Mouse (Mus musculus): ENCODE results near the gene Gtf3c5.

Gene Gtf3c5

GRCm38 (mm10) chr2:28537634-28537920, 46.0 kb downstream of the Gtf3c5 start:
- Histone ChIP-seq H3K27me3 (ENCODE audit: control insufficient read depth, insufficient read depth, low read length, poor library complexity, severe bottlenecking) (no peaks in the 10 kb centered on the region), H3K36me3 (ENCODE audit: control insufficient read depth, insufficient read depth, low read length, poor library complexity, severe bottlenecking) (no peaks in the 10 kb centered on the region)
- peak; percentile 52 for DNase-seq (ENCODE audit: low read depth, low spot score)

GRCm38 (mm10) chr2:28536766-28537633, 46.6 kb downstream of the Gtf3c5 start:
- no peak for DNase-seq (ENCODE audit: low read depth, low spot score)
- Histone ChIP-seq H3K27me3 (ENCODE audit: control insufficient read depth, insufficient read depth, low read length, poor library complexity, severe bottlenecking) (no peaks in the 10 kb centered on the region), H3K36me3 (ENCODE audit: control insufficient read depth, insufficient read depth, low read length, poor library complexity, severe bottlenecking) (no peaks in the 10 kb centered on the region)

GRCm38 (mm10) chr2:28536166-28536565, 47.4 kb downstream of the Gtf3c5 start:
- H3K27me3 ChIP-seq (ENCODE audit: control insufficient read depth, insufficient read depth, low read length, poor library complexity, severe bottlenecking), result no peaks in the 10 kb centered on the region
- DNase-seq (ENCODE audit: low read depth, low spot score), result no peak
- H3K36me3 ChIP-seq (ENCODE audit: control insufficient read depth, insufficient read depth, low read length, poor library complexity, severe bottlenecking), result no peaks in the 10 kb centered on the region

- no peak for DNase-seq (ENCODE audit: low read depth, low spot score)
- no peaks in the 10 kb centered on the region for H3K36me3 ChIP-seq (ENCODE audit: control insufficient read depth, insufficient read depth, low read length, poor library complexity, severe bottlenecking)
- H3K27me3 ChIP-seq (ENCODE audit: control insufficient read depth, insufficient read depth, low read length, poor library complexity, severe bottlenecking), result no peaks in the 10 kb centered on the region
These were observed 47.9 kb downstream of the Gtf3c5 start for GRCm38 (mm10) chr2:28535650-28536049.

GRCm38 (mm10) chr2:28535263-28535540, 48.3 kb downstream of the Gtf3c5 start:
- DNase-seq (ENCODE audit: low read depth, low spot score), result no peak
- Histone ChIP-seq H3K27me3 (ENCODE audit: control insufficient read depth, insufficient read depth, low read length, poor library complexity, severe bottlenecking) (no peaks in the 10 kb centered on the region), H3K36me3 (ENCODE audit: control insufficient read depth, insufficient read depth, low read length, poor library complexity, severe bottlenecking) (no peaks in the 10 kb centered on the region)

GRCm38 (mm10) chr2:28534436-28535262, 48.9 kb downstream of the Gtf3c5 start:
- no peak for DNase-seq (ENCODE audit: low read depth, low spot score)
- Histone ChIP-seq H3K27me3 (ENCODE audit: control insufficient read depth, insufficient read depth, low read length, poor library complexity, severe bottlenecking) (no peaks in the 10 kb centered on the region), H3K36me3 (ENCODE audit: control insufficient read depth, insufficient read depth, low read length, poor library complexity, severe bottlenecking) (no peaks in the 10 kb centered on the region)

- H3K36me3 ChIP-seq (ENCODE audit: control insufficient read depth, insufficient read depth, low read length, poor library complexity, severe bottlenecking), result no peaks in the 10 kb centered on the region
- DNase-seq (ENCODE audit: low read depth, low spot score), result no peak
- no peaks in the 10 kb centered on the region for H3K27me3 ChIP-seq (ENCODE audit: control insufficient read depth, insufficient read depth, low read length, poor library complexity, severe bottlenecking)
These were observed 49.6 kb downstream of the Gtf3c5 start for GRCm38 (mm10) chr2:28533901-28534435.

GRCm38 (mm10) chr2:28532938-28533771, 50.4 kb downstream of the Gtf3c5 start:
- DNase-seq (ENCODE audit: low read depth, low spot score), result peak; percentile 90
- H3K36me3 ChIP-seq (ENCODE audit: control insufficient read depth, insufficient read depth, low read length, poor library complexity, severe bottlenecking), result no peaks in the 10 kb centered on the region
- no peaks in the 10 kb centered on the region for H3K27me3 ChIP-seq (ENCODE audit: control insufficient read depth, insufficient read depth, low read length, poor library complexity, severe bottlenecking)

GRCm38 (mm10) chr2:28530311-28530710, 53.2 kb downstream of the Gtf3c5 start:
- no peak for DNase-seq (ENCODE audit: low read depth, low spot score)
- Histone ChIP-seq H3K27me3 (ENCODE audit: control insufficient read depth, insufficient read depth, low read length, poor library complexity, severe bottlenecking) (no peaks in the 10 kb centered on the region), H3K36me3 (ENCODE audit: control insufficient read depth, insufficient read depth, low read length, poor library complexity, severe bottlenecking) (no peaks in the 10 kb centered on the region)

- Histone ChIP-seq H3K27me3 (ENCODE audit: control insufficient read depth, insufficient read depth, low read length, poor library complexity, severe bottlenecking) (no peaks in the 10 kb centered on the region), H3K36me3 (ENCODE audit: control insufficient read depth, insufficient read depth, low read length, poor library complexity, severe bottlenecking) (no peaks in the 10 kb centered on the region)
- no peak for DNase-seq (ENCODE audit: low read depth, low spot score)
These were observed 53.7 kb downstream of the Gtf3c5 start for GRCm38 (mm10) chr2:28529856-28530255.

GRCm38 (mm10) chr2:28528354-28528730, 55.2 kb downstream of the Gtf3c5 start:
- DNase-seq (ENCODE audit: low read depth, low spot score), result no peak
- Histone ChIP-seq H3K36me3 (ENCODE audit: control insufficient read depth, insufficient read depth, low read length, poor library complexity, severe bottlenecking) (no peaks in the 10 kb centered on the region), H3K27me3 (ENCODE audit: control insufficient read depth, insufficient read depth, low read length, poor library complexity, severe bottlenecking) (no peaks in the 10 kb centered on the region)

GRCm38 (mm10) chr2:28527436-28528353, 55.9 kb downstream of the Gtf3c5 start:
- DNase-seq (ENCODE audit: low read depth, low spot score), result no peak
- H3K36me3 ChIP-seq (ENCODE audit: control insufficient read depth, insufficient read depth, low read length, poor library complexity, severe bottlenecking), result no peaks in the 10 kb centered on the region
- H3K27me3 ChIP-seq (ENCODE audit: control insufficient read depth, insufficient read depth, low read length, poor library complexity, severe bottlenecking), result no peaks in the 10 kb centered on the region

- Histone ChIP-seq H3K27me3 (ENCODE audit: control insufficient read depth, insufficient read depth, low read length, poor library complexity, severe bottlenecking) (no peaks in the 10 kb centered on the region), H3K36me3 (ENCODE audit: control insufficient read depth, insufficient read depth, low read length, poor library complexity, severe bottlenecking) (no peaks in the 10 kb centered on the region)
- DNase-seq (ENCODE audit: low read depth, low spot score), result peak; percentile 81
These were observed 57.3 kb downstream of the Gtf3c5 start for GRCm38 (mm10) chr2:28525943-28526876.
